Mouse (Mus musculus) naive thymus-derived CD4-positive, alpha-beta T cell, adult 2 months (primary cell): ENCODE data around the gene Dhx37.
"Not testable (repeated sequence)": the region's sequence is repeated elsewhere in the genome, so short reads cannot be mapped to it uniquely, and the experiment has no call there.

ENCODE experiments used
- DNase-seq: peaks from one replicate; pipeline ENCODE4 v3.0.0-alpha.2; 2011; ENCODE audit warnings: low read depth

Gene Dhx37

DNA sequence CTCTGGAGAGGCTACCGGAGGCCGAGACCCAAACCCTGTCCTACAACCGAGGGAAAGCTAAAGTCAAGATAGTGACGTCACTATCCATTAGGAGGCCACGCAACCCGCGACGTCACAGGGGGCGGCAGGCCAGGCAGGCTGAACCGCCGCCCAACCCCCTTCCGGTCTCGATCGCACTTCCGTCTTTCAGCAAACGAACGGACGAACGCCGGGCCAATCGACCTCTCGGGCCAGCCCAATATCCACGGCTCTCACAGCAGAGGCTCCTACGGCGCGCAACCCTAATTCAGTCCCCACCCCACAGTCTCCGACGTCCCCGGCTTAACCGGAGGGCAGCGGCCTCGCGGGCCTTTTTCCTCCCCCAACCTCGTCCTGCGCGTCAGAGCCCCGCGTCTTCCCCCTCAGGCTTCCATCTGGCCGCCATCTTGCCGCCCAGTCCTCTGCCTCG, 44.8 kb downstream of the Dhx37 start, which contains the start of gene Gm10382:
Gm10382 (plus strand) TSS at position 192 of the 448 bp plus-strand sequence.
- DNase-seq = peak; percentile 92

DNA sequence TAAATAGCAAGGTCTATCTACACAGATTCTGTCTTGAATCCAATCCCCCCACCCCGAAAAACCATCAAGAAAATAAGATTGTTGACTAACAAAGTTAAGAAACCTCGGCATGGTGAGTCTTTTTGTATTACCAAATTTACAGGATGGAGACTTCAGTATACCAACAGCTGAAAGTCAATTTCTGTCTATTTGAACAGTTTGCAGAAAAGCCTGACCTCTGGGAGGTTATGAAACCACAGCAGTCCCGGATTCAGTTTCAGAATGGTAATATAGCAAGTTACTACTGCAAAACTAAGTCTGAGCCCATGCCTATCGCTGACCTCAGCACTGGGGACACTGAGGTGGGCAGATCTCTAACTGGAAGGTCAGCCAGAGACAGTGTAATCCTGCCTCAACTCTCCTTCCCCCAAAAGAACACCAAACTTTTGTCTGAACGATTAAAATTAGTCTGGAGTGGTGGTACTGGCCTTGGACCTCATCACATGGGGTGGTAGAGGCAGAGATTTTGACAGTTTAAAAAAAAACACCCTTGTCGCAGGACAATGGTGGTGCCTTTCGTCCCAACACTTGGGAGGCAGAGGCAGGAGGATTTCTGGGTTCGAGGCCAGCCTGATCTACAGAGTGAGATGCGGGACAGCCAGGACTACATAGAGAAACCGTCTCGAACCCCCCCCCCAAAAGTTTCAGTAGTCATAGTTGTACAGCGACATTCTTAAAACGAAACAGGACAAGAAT, 45.4 kb downstream of the Dhx37 start:
- DNase-seq = peak; percentile 30

DNA sequence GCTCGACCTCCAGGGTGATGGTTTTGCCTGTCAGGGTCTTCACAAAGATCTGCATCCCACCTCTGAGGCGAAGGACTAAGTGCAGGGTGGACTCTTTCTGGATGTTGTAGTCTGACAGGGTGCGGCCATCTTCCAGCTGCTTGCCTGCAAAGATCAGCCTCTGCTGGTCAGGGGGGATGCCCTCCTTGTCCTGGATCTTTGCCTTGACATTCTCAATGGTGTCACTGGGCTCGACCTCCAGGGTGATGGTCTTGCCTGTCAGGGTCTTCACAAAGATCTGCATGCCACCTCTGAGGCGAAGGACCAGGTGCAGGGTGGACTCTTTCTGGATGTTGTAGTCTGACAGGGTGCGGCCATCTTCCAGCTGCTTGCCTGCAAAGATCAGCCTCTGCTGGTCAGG, 46.6 kb downstream of the Dhx37 start:
- not testable (repeated sequence) for DNase-seq

DNA sequence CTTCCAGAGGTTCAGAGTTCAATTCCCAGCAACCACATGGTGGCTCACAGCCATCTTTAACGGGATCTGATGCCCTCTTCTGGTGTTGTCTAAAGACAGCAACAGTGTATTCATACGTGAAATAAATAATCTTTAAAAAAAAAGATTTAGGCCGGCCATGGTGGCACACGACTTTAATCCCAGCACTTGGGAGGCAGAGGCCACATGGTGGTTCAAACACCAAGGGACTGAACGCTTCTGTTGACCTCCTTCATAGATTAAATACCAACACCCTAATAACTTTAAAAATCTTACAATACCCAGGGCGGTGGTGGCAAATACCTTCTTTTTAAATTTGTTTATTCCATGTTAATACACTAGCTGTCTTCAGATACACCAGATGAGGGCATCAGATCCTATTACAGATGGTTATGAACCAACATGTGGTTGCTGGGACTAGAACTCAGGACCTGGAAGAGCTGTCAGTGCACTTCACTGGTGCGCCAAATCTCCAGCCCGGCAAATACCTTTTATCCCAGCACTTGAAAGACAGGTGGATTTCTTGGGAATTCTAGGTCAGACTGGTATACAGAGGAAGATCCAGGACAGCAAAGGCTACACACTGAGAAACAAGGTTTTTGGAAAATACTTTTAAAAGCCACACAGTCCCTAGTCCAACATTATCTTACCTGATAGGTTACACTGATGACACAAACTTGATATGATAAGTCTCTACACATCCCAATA, 48.5 kb downstream of the Dhx37 start:
- peak; percentile 54 for DNase-seq

- no peak for DNase-seq
Measured at GRCm38 (mm10) chr5:125384512-125385214, 49.3 kb downstream of the Dhx37 start.

- peak; percentile 35 for DNase-seq
Measured at GRCm38 (mm10) chr5:125383637-125384420, 50.1 kb downstream of the Dhx37 start.

DNA sequence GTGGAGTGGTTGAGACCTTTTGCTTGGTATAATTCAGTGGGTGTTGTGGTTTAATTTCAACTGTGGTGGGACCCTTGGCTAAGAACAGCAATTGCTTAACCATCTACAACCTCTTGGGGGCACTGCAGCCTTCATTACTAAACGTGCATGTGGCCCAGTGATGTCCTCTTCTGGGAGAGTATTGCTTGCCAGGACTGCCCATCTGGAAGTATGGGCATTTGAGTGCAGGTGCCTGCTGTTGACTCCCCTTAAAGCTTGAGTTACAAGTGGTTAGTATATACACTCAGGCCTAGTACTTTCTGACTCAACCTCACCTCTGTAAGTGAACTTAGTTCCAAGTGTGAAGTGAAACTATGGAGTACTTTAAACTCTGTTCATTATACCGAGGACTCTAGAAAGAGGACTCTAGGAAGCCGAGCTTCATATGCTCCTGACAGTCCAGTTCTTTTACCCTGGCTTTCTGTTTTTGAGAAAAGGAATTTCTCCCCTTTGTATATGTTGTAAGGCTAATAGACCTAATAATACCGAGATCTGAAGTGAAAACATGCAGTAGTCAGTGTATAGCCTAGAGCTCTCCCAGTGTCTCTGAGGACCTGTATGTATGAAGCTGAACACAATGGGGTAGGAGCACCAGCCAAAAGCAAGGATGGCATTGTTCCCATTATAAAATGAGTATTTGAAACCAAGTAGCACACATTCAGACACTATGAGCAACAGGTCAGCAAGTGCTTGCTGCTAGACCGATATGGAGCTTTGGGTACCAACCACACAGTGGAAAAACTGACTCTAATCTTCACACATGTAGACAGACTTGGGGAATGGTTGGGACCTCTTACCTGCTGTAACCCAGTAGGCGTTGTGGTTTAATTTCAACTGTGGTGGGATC, 51.0 kb downstream of the Dhx37 start:
- peak; percentile 77 for DNase-seq

- DNase-seq = no peak
Measured at GRCm38 (mm10) chr5:125381954-125382672, 51.8 kb downstream of the Dhx37 start.

DNA sequence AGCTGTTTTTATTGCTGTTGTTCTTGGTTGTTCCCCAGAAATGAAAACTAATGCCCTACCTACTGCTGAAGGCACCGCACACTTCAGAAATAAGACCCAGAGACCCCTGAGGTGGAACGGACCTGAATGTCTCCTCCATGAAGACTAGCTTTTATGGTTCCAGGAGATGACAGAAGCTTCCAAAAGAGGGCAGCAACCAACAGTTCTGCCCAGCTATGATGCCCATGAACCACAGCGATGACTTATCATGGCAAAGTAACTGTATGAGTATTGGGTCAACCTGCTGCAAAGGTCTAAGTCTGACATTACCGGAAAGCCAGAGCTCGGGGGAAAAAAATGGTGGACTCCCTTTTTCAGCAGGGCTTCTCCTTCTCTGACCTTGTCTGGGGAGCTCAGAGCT, 55.0 kb downstream of the Dhx37 start:
- DNase-seq = no peak

GRCm38 (mm10) chr5:125377214-125377613, 56.7 kb downstream of the Dhx37 start:
- no peak for DNase-seq

DNA sequence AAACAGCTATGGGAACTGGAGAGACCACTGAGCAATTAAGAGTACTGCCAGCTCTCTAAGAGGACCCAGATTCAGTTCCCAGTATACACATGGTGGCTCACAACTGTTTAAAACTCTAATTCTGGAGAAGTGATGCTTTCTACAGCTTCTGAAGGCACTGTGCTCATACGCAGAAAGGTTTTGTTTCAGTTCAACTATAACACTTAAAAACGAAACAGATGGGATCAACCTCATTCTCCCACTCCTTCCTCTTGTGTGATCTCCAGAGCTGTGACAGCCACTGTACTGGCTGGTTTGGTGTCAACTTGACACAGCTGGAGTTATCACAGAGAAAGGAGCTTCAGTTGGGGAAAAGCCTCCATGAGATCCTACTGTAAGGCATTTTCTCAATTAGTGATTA, 58.0 kb downstream of the Dhx37 start:
- DNase-seq = no peak

DNA sequence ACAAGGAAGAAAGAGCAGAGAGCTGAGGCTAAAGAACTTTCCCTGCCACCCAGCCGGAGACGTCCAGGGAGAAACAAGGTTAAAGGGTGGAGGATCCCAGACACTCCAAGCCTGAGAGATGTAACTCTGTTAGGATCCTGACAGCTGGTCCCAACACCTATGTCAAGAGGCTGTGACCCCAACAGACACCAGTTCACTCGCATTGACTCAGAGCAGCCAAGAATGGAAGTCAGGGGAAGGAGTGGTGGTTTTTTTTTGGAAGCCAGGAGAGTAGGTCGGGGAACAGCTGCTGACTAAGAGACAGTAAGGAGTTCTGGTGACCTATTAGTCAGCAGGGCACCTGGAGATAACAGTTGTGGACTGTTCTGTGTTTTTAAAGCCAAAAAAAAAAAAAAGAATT, 61.9 kb downstream of the Dhx37 start:
- DNase-seq = no peak

- DNase-seq = no peak
Measured at GRCm38 (mm10) chr5:125370950-125371693, 62.8 kb downstream of the Dhx37 start.

- peak; percentile 86 for DNase-seq
Measured at GRCm38 (mm10) chr5:125368568-125368967, 65.4 kb downstream of the Dhx37 start.

- DNase-seq = no peak
Measured at GRCm38 (mm10) chr5:125368156-125368555, 65.8 kb downstream of the Dhx37 start.

DNA sequence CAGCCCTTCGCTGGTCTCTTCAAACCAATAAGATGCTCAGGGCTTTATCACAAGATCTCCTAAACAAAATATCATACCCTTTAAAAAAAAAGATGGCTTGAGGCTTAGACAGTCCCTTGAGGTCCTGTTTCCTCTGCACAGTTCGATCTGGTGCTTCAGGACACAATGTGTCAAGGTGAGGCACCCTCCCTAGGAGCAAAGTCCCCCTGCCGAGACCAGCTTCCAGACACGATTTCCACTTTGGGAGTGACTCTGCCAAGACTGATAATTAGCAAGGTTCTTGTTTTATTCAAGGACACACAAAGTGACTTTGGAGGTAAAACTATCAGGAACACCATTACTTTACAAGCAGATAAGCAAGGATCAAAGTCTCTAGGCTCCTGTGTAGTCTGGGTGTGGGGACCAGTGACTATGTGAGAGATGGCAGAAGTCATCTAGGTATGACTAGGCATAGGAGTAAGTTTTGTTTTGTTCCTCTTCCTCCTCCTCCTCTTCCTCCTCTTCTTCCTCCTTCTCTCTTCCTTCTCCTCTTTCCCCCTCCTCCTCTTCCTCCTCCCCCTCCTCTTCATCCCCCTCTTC, 69.0 kb downstream of the Dhx37 start:
- DNase-seq = no peak

- DNase-seq = no peak
Measured at GRCm38 (mm10) chr5:125363894-125364293, 70.0 kb downstream of the Dhx37 start.
